Mouse (Mus musculus) cerebellum, postnatal 25 days (tissue): ENCODE measurements at regions not wholly inside any gene's neighbourhood (a gene's known extent, or its start where the extent isn't known, plus 50 kb on each side); places are given as distances from the start of the nearest gene placed in this dataset.
A peak's percentile ranks its signal among the peaks of the same experiment; 100 is the strongest.

ENCODE experiments used
- DNase-seq, 2 experiments: peaks; one replicate each; pipeline ENCODE4 v3.0.0; 2021; ENCODE audit warnings: mixed read lengths in 2 of 2

DNA sequence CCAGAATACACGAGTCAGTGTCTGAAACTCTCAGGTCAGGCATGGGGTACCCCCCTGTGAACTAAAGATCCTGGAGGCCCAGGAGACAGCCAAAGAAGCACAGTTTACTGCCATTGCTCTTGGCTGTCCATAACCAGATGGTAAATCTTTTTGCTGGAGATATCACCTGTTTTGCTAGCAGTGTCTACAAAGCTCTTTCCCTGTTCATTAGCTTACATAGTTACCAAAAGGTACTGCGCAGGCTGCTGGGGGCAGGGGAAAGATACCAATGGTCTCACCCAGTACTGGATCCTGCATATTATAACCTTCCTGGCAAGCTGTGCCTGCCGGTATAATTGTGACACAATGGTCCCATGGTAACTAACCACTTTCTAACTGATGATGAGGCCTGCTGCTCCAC is 321.9 kb upstream of the Nfe2l3 start:
- no peak for DNase-seq

DNA sequence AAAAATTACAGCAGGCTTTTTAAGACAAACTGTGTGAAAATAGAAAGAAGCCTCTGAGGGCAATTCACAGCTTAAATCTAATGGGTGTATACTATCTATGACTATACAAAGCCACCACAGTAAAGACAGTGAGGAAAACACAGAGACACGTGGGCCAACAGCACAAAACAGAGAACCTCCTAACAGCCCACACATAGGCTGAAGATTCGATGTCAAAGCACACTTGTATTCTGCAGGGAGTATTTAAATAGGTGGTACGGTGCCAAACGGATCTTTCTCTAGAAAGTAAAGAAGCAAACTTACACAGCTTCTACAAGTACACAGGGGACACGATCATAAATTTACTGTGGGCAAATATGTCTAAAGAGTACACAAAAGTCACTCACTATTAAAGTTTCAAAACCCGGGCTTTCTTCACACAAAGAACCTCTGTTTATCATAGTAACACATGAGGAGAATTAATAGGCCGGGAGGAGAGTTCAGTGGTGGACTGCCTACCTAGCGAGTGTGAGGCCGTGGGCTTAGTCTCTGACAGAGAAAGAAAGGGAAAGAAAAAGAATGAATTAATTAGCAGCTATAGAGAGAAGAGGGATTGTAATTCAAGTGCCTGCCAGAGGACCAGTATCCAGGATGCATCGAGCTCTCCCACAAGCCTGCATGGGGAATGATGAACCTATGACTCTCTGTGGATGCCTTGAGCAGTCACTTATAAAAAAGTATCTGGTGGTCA is 317.7 kb upstream of the Nfe2l3 start:
- DNase-seq = no peak

DNA sequence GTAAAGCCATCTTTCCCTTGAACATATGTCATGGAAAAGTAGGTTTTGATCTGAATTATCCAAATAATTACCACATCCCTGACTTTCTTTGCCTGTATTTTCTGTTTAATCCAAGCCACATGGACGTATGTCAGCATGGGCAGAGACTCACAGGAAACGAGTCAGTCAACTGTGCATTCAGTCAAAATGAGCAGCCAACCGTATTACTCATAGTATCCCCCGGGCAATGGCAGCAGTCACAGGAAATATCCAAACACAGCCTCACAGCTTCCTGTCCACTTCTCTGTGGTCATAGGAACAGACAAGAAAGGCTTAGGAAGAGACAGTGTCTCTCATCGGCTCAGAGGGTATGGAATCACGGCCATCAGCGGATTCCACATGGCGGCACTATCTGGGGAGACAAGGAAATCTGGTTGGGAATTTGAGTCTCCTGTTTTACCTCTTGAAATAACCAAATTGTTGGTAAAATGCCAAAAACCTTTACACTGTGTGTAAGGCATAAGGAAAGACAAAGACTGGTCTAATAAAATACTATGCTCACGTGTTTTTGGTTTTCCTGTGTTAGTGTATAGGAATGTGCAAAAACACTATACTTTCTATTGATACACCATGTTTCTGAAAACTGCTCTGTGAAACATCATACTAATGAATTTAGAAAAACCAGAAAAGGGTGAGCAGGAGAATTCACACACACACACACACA is 313.5 kb upstream of the Nfe2l3 start:
- DNase-seq = no peak

DNA sequence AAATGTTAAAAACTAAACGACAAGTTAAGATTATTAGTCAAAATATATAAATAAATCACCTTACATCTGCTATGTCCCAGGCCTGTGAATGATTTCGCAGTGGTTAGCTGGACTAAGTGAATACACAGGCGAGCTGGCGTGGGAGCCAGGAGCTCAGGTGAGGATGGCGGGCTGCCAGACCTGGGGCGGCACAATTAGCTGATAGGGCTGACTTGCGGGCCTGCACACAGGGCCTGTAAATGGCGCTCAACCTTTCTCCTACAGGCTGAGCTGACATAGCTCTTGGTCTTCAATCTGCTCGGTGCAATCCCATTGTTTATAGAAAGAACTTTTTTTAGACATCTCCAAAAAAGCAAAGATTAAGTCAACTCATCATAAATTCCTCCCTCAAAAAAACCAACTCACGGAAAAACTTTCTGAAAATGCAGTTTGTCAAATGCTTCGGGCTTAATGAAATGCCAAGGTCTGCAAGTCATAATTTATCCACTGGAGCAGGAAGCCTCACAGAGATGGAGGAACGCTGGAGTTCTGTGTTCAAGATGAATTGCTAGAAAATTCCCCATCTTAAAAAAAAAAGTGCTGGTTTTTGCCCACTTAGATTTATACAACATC is 312.7 kb upstream of the Nfe2l3 start:
- peak; percentile 45 to 72 for DNase-seq

DNA sequence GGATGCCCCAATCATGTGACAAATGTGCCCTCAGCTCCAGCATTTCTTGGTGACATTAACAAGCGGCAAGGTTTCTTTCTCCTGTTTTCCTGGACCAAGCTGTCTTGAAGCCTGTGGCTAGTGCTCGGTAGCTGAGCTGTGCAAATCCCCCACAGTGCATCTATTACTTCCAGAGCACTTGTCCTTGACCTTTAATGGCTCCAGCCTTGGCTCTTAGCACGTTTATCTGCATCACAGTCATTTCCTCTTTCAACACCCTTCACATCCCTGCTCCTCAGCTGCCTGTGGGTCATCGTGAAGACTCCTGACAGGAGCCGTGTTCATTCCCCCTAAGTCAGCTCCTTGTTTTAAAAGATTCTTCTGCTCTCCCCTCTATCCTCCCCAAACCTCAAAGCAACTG is 309.5 kb upstream of the Nfe2l3 start:
- no peak for DNase-seq

DNA sequence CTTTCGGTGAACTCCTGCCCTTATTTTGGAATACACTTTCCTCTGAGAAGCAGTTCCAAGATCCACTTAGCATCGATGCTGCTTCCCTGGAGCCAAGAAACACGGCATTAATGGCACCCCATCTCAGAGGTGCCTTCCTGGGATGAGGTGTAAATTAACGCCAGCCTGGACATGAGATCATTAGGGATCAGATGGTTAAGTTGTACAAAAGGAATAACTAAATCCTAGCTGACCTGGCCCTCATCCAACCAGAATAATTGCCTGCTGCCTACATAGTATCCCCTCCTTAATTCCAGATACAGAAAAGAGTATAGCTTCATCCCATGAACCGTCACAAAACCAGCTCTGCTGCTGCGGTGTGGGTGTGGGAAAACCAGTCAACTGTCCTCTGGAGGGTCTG is 304.6 kb upstream of the Nfe2l3 start:
- DNase-seq = no peak

DNA sequence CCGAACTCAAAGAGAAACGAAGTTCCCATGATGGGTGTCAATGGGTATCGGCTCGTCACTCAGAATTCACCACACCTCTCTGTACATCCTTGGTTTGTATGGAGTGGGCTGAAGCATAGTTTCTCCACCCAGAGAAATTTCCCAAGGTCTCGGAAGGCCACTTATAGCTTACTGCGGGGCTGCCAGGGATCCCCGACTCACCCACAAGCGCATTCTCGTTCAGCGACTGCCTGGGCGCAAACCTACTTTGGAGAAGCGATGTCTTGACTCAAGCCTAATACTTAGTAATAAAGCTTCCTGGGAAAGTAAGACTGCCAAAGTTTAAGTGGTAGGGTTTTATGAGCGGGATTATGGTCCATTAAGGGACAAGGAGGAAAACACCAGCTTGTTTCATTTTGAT is 303.4 kb upstream of the Nfe2l3 start:
- DNase-seq = no peak

DNA sequence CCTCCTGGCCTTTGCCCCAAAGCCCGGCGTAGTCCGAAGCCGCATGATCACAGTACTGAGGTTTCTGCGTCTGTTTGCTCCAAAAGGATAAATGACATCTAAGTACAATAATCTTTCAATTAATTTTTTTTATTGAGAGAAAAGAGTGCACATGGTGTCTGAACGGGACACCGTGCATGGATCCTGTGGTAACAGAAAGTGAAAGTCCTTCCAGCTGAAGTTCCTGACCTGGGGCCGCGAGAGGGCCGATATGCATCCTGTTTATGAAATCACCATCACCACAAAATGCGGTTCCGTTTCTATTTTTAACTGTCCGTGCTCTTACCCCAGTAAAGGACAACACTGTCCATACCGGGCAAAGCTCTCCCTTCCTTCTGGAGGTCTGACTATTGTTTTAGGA is 302.9 kb upstream of the Nfe2l3 start:
- no peak for DNase-seq

DNA sequence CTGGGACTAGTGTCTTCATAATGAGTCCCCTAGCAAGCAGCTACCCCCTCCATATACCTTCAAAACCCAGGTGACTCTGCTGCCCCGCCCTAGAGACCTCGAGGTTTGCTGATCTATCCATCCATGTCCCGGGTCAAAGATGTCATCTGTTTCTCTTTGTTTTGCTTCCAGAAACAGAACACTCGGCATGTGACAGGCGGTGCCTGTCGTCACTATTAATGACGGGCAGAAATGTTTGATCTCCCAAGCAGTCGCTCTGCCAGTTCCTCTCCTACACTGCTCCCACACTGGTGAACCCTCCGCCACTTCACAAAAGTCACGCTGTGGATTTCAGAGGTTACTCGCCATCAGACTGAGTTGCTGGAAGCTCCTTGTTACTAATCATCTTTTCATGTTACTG is 287.7 kb upstream of the Nfe2l3 start:
- DNase-seq = no peak

DNA sequence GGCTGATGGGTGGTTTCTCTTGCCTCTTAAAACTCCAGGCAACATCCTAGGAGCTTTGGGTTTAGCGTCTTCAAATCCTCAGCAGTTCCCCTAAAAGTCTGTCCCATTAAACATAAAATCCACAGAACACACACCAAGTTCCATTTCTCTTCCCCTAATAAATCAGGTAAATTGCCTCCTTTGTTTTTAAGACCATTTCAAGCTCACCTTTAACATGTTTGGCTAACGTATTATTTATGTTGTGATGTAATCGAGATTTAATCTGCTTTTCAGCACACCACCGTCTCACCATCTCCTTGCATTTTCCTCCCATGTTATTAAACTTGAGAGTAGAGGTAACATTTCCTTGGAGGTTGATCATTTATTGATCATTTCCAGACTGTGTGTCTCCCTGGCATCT is 286.6 kb upstream of the Nfe2l3 start:
- no peak for DNase-seq

DNA sequence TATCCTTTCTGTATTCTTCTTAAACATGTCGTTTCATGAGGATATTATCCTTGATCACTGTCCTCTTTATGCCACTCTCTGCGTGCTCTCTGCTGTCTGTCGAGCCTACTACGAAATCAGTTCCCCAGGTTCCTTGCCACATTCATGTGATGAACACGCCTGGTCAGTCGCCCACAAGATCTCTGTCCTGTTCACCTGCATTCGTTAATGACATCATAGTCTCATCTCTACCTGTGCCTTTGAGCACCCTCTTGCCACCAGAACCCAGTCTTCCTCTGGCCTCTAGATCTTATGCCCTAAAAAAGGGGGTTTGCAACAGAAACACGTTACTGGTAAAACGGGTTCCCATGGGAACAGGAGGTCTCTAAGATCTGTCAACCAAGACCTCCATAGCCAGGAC is 283.6 kb upstream of the Nfe2l3 start:
- no peak for DNase-seq

DNA sequence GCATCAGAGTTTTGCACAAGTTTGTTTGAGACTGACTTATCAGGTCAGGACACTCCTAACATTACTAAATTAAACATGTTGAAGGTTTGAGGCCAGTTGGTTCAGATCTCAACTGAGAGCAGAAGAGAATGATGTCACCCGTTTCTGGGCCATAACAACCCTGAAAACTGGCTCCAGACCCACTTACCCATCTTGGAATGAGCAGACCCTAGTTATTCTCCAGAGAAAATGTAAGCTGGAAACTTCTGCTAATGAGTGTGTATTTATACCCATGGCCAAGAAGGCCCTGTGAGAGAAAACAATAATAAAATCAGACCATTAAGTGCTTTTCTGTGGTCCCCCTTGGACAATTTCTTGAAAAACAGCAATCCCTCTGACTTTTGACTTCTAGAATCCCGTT is 282.4 kb upstream of the Nfe2l3 start:
- DNase-seq = no peak

DNA sequence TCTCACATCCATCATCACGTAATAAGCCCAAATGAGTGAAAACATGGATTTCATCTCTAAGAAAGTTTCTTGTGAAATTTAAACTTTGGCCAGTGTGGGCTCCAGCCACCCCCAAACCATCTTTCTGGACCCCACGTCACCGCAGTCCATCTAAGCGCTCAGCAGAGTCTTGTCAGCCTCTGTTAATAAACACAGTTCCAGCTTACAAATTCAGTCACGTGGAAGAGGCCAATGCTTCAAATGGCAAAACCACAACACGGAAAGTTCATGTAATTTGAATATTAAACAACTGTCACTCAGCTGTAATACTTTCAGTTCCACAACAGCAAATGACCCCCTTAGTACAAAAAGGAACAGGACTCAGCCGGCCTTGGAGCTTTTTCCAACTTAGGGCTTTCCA is 282.0 kb upstream of the Nfe2l3 start:
- no peak for DNase-seq

DNA sequence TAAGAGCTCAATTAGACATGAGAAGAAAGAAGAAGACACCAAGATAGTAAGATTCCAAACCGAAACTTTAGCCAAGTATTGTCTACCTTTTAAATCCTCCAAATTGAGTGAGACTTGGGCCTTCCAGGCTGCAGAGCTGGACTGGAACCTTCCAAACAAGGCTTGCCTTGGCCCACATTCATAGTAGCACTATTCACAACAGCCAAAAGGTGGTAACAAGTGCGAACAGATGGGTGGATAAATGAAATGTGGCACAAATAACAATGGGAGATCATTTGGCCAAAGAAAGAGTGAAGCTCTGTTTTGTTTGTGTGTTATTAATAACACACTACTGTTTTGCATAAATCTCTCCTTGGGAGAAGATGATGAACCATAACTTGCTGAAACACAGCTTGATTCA is 281.6 kb upstream of the Nfe2l3 start:
- DNase-seq = peak in 1 of 2 experiments; percentile 31

DNA sequence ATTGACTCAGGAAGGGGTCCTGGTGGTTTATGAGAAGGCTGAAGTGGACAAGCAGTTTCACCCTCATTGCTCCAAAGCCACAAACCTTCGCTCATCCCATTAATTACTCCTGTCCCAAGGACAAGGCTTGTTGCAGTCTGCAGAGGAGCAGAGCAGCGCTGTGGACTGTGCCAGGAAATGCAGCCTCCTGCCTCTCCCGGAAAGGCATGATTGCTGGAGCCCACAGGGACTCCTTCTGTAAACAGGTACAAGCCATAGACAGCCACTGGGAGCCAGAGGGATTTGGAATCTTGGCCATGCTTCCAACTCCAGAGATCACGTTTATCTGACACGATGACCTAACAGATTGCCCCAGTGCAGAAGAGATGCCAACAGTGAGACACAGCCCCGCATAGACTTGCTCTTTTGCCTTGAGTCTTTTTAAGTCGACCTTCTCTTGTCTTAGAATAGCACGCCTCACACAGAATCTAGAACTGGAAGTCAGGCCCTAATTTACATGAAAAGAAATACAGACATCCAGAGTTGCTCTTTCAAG is 275.6 kb upstream of the Nfe2l3 start:
- DNase-seq = no peak

DNA sequence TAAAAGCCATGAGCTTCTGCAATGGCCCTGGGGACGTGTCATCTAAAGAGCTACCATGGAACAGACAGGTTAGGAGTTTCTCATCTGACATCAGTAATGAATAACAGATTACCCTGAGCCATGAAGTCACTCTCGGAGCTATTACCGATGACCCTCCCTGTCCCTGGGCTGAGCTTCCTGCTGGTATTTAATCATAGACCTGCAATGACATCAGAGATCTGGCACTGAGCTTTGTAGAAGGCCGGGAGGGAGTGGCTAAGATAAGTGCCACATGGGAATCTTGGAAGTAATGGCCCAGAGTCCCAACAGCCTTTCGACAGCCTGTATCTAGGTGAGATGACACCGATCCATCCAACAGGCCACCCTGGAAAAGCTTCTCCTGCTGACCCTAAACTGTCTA is 271.3 kb upstream of the Nfe2l3 start:
- DNase-seq = no peak

DNA sequence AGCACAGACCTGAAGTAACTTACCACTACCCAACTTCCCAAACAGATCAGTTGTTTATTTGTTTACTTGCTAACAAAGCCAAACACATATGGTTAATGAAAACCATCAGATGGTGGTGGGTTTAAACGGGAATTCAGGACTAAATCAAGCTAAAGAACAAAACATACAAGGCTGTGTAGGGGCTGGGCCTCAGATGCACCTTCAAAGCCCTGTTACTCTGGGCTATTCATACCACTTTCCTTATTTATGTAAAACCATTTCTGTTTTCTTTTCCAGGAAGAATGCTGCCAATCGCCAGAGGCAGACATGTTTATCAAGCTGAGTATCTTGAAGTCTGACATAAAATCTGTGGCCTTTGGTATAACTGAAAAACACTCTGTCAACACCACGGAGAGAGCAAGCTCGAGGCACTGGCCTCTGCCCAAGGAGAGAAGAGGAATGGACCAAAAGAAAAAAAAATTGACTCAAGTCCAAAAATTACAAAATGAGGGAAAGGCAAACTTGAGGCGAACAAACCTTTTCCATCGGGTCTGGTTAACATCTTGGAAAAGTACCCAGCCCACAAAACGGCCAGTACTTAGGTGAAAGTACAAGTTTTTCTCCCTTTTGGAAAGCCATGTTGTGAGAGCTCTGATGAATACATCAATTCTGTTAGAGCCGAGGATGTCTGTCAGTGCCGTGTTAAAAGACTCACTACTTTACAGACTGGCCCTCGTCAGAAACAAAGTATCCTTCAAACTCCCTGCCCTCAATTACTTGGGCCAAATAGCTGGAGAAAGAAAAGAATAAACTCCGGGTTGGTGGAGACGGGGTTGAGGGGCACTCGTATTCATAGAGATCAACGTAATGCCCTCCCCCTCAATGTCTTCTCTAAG is 270.0 kb upstream of the Nfe2l3 start:
- no peak for DNase-seq

DNA sequence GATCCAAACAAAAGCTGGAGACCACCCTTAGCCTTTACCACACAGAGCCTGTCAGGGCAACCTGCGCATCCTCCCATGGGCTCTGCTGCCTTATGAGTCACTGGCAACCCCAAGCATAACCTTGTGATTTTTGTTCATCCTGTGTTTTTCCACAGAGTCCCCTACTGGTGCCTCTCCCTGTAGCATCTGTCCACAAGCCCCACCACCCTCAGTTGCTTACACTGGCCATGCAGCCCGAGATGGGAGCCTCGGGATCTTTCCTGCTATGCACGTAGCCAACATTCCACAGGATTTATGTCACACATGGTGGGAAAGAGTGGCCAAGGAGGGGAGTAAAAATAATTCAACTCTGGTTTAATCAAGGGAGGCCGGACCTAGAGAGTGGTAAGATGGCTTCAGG is 269.2 kb upstream of the Nfe2l3 start:
- no peak for DNase-seq

DNA sequence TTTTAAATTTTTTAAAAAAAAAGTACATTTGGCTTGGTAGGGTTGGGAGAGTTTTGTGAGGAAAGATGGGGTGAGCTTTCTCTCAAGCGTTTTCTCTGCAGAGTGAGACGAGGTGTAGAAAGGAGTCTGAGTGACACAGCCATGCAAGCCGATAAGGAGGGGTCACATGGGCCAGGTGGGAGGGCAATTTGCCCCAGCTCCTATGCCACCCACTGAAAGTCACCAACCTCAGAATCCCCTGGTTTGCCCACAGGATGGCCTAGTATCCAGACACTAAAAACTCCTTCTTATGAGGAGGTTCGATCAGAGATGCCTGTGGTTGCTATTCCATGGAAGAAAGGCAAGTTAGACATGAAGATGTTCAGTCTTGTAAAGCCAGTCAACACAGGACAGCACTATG is 268.6 kb upstream of the Nfe2l3 start:
- DNase-seq = no peak

DNA sequence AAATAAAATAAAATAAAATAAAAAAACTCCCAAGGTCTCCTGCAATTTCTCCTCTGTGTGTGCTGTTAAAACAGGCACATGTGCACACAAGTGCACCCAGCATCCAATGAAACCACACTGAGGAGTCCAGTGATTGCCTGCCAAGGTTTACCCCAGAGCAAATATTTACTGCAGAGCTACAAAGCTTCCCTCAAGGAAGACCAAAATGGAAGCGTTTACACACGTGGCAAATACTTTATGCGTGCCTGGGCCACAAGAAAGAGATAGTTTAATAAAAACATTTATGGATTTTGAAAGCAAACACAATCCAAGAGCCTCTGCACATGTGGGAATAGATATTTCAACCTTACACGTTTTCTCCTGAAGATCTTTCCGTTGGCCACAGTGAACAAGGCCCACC is 265.4 kb upstream of the Nfe2l3 start:
- DNase-seq = no peak

DNA sequence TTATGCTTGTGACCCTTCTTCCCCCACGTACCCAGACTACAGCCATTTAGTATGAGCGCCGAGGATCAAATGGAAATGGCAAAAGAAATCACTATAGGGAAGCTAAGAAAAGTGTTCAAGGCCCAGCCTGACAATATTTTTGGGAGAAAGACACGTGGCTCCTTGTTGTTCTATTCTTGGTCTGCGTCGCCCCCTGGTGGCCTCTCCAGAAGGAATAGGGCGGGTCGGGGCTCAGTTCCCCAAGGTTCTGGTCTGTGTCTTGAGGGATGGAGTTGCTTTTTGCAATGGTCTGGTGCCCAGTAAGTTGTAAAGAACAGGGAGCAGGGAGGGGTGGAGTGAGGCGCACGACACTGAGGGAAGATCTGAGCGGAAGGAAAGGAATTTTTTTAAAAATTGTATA is 264.4 kb upstream of the Nfe2l3 start:
- peak; percentile 71 to 78 for DNase-seq

DNA sequence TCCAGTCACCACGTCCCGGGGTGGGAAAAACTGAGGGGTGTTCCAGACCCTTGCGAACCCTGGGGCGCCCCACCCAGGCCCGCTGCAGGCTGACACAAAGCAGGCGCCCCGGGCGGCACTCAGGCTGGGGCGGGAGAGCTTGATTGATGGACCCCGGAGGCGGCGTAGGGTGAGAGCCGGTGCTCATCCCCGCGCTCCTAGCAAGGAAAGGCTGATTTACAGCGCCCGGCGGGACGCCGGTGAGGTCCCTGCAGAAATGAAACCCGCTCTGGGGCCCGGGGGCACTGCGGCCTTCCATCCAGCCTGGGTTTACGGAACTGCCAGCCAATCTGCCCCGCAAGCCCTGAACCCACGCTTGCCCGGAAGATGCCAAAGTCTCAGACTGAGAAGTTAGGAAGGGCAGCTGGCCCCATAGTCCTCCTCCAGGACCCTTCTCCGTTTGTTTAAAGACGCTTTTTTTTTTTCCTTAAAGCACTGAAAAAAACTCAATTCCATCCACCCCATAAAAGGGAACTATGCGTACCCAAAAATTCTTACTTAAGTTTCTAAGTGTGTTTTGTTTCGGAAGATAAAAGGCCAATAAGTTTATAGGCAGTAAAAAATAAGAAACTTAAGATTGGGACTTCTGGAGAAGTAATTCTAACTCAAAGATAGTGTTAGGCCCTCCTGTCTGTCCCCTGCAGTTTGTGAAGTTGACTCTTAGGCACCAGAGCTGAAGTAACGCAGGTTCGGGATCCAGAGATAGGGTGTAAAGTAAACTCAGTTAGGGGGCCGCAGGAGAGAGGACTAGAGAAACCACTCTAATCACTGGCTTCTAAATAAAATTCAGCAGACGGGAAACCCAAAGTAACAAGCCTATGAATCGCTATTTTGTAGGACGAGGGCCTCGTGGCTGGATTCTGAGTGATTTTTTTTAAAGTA is 263.4 kb upstream of the Nfe2l3 start:
- peak in 1 of 2 experiments; percentile 16 for DNase-seq
